Mouse (Mus musculus): Measurements from ENCODE around the gene Ank3. TPM values are rescaled to one million over a fixed set of nuclear protein-coding genes. Genes with fewer than 3 reads are reported as not detected.

The Ank3 gene
- polyA plus RNA-seq, 1 experiment from 2014 or later, result 21.6 TPM

DNA sequence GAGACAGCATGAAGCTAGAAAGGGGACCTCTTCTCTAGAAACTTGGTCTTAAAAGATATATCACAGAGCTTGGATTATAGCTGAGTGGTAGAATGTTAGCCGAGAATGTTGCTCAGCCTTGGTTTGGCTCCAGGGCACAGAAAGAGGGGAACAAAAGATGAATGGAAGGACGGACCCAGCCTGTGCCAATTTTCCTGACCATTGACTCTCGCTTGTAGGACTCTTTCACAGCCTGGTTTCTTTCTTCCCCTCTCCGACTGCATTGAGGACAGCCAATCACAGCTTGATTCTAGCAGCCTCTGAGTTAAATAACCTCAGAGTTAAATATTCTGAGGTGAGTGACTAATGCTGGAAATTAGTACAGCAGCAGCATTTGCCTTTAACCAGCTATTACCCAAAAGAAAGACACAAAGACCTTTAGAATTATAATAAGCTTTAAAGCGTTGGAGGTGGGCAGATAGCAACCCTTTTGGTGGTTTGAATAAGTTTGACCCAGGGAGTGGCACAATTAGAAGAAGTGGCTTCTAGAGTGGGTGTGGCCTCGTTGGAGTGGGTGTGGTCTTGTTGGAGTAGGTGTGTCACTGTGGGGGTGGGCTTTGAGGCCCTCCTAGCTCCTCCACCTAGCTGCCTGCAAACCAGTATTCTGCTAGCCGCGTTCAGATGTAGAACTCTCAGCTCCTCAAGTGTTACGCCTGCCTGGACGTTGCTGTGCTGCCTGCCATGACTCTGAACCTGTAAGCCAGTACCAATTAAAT lies 24.6 kb upstream of the Ank3 start:
- Histone ChIP-seq H3K9me3 (ENCODE audit: control insufficient read depth) (no peaks in the 10 kb centered on the region), H3K4me2 (replicated peaks; ENCODE audit: low read depth) (no peak overlapping the region), H3K9ac (ENCODE audit: low read depth, low read length) (no peak overlapping the region), H3K4me3 (ENCODE audit: low read depth, low read length) (no peak overlapping the region), H3K27ac (ENCODE audit: low read depth, low read length) (no peak overlapping the region), H3K4me1 (replicated peaks; ENCODE audit: control insufficient read depth, insufficient read depth, low read length) (no peaks in the 10 kb centered on the region), H3K36me3 (ENCODE audit: control insufficient read depth, insufficient read depth) (no peaks in the 10 kb centered on the region), H3K27me3 (replicated peaks; ENCODE audit: control insufficient read depth, insufficient read depth, low read length) (no peaks in the 10 kb centered on the region)
- WGBS, result 74% methylated on average over 10 of the region's 10 CpGs
- no peak for TF ChIP-seq CTCF (IDR thresholded peaks at IDR 0.05; ENCODE audit: low read depth)
- no peak for ATAC-seq

DNA sequence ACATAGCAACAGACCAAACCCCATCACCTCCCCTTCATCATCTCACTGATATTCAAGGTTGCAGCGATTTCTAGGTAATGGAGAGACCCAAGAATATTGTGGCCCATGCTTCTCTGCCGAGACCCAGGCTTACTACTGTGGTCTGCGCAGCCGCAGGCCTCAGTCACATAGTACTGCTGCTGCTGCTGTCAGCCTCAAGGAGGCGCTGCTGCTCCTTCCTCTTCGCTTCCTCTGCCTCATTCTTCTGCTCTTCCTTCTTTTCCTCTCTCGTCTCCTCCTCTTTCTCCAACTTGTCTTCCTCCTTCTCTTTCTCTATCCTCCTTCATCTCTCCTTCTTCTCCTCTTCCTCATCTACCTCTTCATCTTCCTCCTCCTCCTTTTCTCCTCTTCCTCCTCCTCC lies 23.4 kb upstream of the Ank3 start:
- Histone ChIP-seq H3K4me2 (replicated peaks; ENCODE audit: low read depth) (no peak overlapping the region), H3K9ac (ENCODE audit: low read depth, low read length) (no peak overlapping the region), H3K36me3 (ENCODE audit: control insufficient read depth, insufficient read depth) (no peaks in the 10 kb centered on the region), H3K27me3 (replicated peaks; ENCODE audit: control insufficient read depth, insufficient read depth, low read length) (no peaks in the 10 kb centered on the region), H3K4me3 (ENCODE audit: low read depth, low read length) (no peak overlapping the region), H3K9me3 (ENCODE audit: control insufficient read depth) (no peaks in the 10 kb centered on the region), H3K4me1 (replicated peaks; ENCODE audit: control insufficient read depth, insufficient read depth, low read length) (no peaks in the 10 kb centered on the region), H3K27ac (ENCODE audit: low read depth, low read length) (no peak overlapping the region)
- peak; percentile 49; the same call in 1 of the 2 replicates for TF ChIP-seq CTCF (IDR thresholded peaks at IDR 0.05; ENCODE audit: low read depth)
- 58% methylated on average over 7 of the region's 7 CpGs for WGBS
- no peak for ATAC-seq

DNA sequence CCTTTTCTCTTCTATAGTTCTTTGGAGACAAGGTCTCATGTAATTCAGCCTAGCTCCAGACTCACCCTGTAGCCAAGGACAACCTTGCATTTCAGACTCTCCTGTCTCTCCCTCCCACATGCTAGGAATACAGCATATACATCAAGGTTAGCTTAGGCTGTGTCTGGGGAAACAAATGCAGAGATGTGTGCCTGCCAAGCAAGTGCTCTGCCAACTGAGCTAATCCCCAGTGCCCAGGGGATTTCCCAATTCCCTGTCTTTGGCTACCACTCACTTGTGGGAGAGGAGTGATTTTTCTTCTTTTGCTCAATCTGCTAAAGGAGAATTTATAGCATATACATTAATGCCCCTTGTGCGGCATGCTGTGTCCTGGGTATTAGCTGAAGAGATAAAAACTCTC lies 15.4 kb upstream of the Ank3 start:
- 79% methylated on average over 1 of the region's 1 CpGs for WGBS

DNA sequence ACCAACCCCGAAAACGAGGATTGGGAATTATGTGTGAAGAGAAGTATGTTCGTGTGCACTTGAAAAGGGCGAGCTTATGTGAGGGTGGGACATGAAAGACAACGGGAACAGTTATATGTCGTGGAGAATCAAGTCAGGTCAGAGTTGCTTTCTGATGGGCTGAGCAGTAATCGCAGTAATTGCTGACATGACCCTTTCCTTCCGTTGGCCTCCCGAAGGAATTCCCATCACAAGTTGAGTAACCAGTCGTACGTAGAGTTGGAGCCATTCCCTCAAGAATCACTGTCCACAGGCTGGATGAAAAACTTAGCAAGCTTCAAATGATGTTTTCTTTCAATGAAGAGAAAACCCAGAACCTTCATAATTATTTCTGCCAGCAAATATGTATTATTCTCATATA lies 13.9 kb upstream of the Ank3 start:
- H3K9me3 ChIP-seq (ENCODE audit: control insufficient read depth), result no peaks in the 10 kb centered on the region
- 64% methylated on average over 11 of the region's 11 CpGs for WGBS
- no peak overlapping the region for H3K9ac ChIP-seq (ENCODE audit: low read depth, low read length)
- no peaks in the 10 kb centered on the region for H3K4me1 ChIP-seq (replicated peaks; ENCODE audit: control insufficient read depth, insufficient read depth, low read length)
- no peak overlapping the region for H3K4me2 ChIP-seq (replicated peaks; ENCODE audit: low read depth)
- no peak overlapping the region for H3K27ac ChIP-seq (ENCODE audit: low read depth, low read length)
- no peaks in the 10 kb centered on the region for H3K36me3 ChIP-seq (ENCODE audit: control insufficient read depth, insufficient read depth)
- H3K27me3 ChIP-seq (replicated peaks; ENCODE audit: control insufficient read depth, insufficient read depth, low read length), result no peaks in the 10 kb centered on the region
- no peak for ATAC-seq
- no peak for TF ChIP-seq CTCF (IDR thresholded peaks at IDR 0.05; ENCODE audit: low read depth)
- no peak overlapping the region for H3K4me3 ChIP-seq (ENCODE audit: low read depth, low read length)

More for the DNA sequence above, 15.4 kb upstream of the Ank3 start:
- TF ChIP-seq CTCF (IDR thresholded peaks at IDR 0.05; ENCODE audit: low read depth), result no peak
- Histone ChIP-seq H3K36me3 (ENCODE audit: control insufficient read depth, insufficient read depth) (no peaks in the 10 kb centered on the region), H3K4me3 (ENCODE audit: low read depth, low read length) (no peak overlapping the region), H3K27ac (ENCODE audit: low read depth, low read length) (no peak overlapping the region), H3K4me1 (replicated peaks; ENCODE audit: control insufficient read depth, insufficient read depth, low read length) (no peaks in the 10 kb centered on the region), H3K27me3 (replicated peaks; ENCODE audit: control insufficient read depth, insufficient read depth, low read length) (no peaks in the 10 kb centered on the region), H3K9ac (ENCODE audit: low read depth, low read length) (no peak overlapping the region), H3K4me2 (replicated peaks; ENCODE audit: low read depth) (no peak overlapping the region), H3K9me3 (ENCODE audit: control insufficient read depth) (no peaks in the 10 kb centered on the region)
- ATAC-seq, result no peak

DNA sequence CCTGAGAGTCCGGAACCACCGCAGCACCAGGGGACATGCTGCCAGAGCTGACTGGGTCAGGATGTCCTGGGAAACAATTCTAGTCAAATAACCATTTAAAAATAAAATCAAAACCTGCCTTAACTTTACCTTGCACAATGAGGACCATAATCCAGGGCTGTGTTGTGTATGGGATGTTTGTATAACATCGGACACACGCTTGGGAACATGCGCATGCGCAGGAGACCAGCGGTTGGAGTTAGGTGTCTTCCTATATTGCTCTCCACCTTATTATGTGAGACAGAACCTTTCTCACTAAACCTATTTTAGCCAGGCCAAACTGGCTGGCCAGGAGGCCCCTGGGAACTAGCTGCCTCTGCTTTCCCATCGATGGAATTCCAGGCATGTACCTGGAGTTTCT lies 13.4 kb upstream of the Ank3 start:
- TF ChIP-seq CTCF (IDR thresholded peaks at IDR 0.05; ENCODE audit: low read depth), result no peak
- Histone ChIP-seq H3K4me1 (replicated peaks; ENCODE audit: control insufficient read depth, insufficient read depth, low read length) (no peaks in the 10 kb centered on the region), H3K9me3 (ENCODE audit: control insufficient read depth) (no peaks in the 10 kb centered on the region), H3K4me2 (replicated peaks; ENCODE audit: low read depth) (no peak overlapping the region), H3K36me3 (ENCODE audit: control insufficient read depth, insufficient read depth) (no peaks in the 10 kb centered on the region), H3K4me3 (ENCODE audit: low read depth, low read length) (no peak overlapping the region), H3K9ac (ENCODE audit: low read depth, low read length) (no peak overlapping the region), H3K27ac (ENCODE audit: low read depth, low read length) (no peak overlapping the region), H3K27me3 (replicated peaks; ENCODE audit: control insufficient read depth, insufficient read depth, low read length) (no peaks in the 10 kb centered on the region)
- 90% methylated on average over 8 of the region's 8 CpGs for WGBS
- ATAC-seq, result no peak

DNA sequence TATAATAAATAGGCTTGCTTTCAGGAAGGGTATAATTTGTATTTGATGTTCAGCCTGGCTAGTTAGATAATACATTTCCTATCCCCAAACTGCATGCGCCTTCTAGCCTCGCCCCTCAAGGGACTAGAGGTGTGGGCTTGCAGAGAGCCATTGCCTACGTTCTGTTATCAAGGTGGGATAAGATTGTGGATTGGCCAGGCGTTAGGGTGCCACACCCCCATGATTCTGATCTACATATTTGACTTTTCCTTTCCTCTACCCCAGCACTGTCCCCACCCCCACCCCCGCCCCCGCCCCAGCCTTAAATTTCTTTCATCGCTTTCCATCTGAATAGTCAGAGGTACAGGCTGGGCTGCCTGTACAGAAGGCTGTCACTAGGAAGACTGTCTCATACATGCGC lies 11.8 kb upstream of the Ank3 start:
- H3K27me3 ChIP-seq (replicated peaks; ENCODE audit: control insufficient read depth, insufficient read depth, low read length), result no peaks in the 10 kb centered on the region
- no peak for ATAC-seq
- no peaks in the 10 kb centered on the region for H3K9me3 ChIP-seq (ENCODE audit: control insufficient read depth)
- 65% methylated on average over 8 of the region's 8 CpGs for WGBS
- H3K4me3 ChIP-seq (ENCODE audit: low read depth, low read length), result no peak overlapping the region
- no peak overlapping the region for H3K4me2 ChIP-seq (replicated peaks; ENCODE audit: low read depth)
- H3K36me3 ChIP-seq (ENCODE audit: control insufficient read depth, insufficient read depth), result no peaks in the 10 kb centered on the region
- H3K9ac ChIP-seq (ENCODE audit: low read depth, low read length), result no peak overlapping the region
- no peaks in the 10 kb centered on the region for H3K4me1 ChIP-seq (replicated peaks; ENCODE audit: control insufficient read depth, insufficient read depth, low read length)
- no peak for TF ChIP-seq CTCF (IDR thresholded peaks at IDR 0.05; ENCODE audit: low read depth)
- H3K27ac ChIP-seq (ENCODE audit: low read depth, low read length), result no peak overlapping the region

All from intestine, postnatal 0 days (tissue).